ENCODE assay signal across 15 mouse cellular contexts in genomic region chr17:49448570-49449229, GRCm38 (mm10). TPM values are rescaled to one million over a fixed set of nuclear protein-coding genes. Genes with fewer than 3 reads are reported as not detected.
A peak's percentile ranks its signal among the peaks of the same experiment; 100 is the strongest.
DNase-seq lines count a peak whose midpoint lies in the region; ATAC-seq lines count a peak whose summit lies in the region.
"Had no signal": no experiment of that assay in that cellular context is flagged by ENCODE, and none has a peak within 500 bp of the region (broad histone marks: within the 10 kb centered on the region; RNA-seq: fewer than 3 reads in every experiment).

No protein-coding gene starts in this region.

- no peaks in the 10 kb centered on the region for H3K27me3 ChIP-seq in kidney, embryonic 15.5 days
- H3K27me3 ChIP-seq: neural tube, embryonic 13.5 days had no signal

- H3K27ac ChIP-seq in kidney, embryonic 15.5 days: no peak overlapping the region
- H3K27ac ChIP-seq: neural tube, embryonic 13.5 days had no signal

- intact Hi-C loops in heart, postnatal 10 days (cut with DNase I): no loop called here

- H3K36me3 ChIP-seq in kidney, embryonic 15.5 days: peaks cover 26% of the 10 kb centered on the region; the same call in 1 of the 2 replicates

- peak; percentile 24 for DNase-seq in embryo, embryonic 10.5 days (ENCODE audit: low spot score)
- DNase-seq in embryo, embryonic 10 days (ENCODE audit: low spot score): no peak
- no peak for DNase-seq in kidney, adult 18-20 months
- DNase-seq in brain, adult 2 months (ENCODE audit: low read depth, low spot score): peak; percentile 45
- peak; percentile 56 for DNase-seq in heart, postnatal 10 days
- no peak for DNase-seq in right cerebral cortex, postnatal 10 days (ENCODE audit: low spot score in 2 of 2)
- DNase-seq in thymus, postnatal 14 days: no peak
- DNase-seq: liver; lung, postnatal 10 days; midbrain, embryonic 14.5 days; retina, postnatal 1 day had no signal

- no peak overlapping the region for H3K4me3 ChIP-seq in kidney, embryonic 15.5 days (replicated peaks)
- H3K4me3 ChIP-seq: neural tube, embryonic 13.5 days had no signal

- no peak overlapping the region for H3K4me2 ChIP-seq in kidney, embryonic 15.5 days
- H3K4me2 ChIP-seq: neural tube, embryonic 13.5 days had no signal

- no peaks in the 10 kb centered on the region for H3K9me3 ChIP-seq in kidney, embryonic 15.5 days (replicated peaks)
- H3K9me3 ChIP-seq: G1E; neural tube, embryonic 13.5 days had no signal

- peak; percentile 59 for ATAC-seq in kidney, embryonic 15.5 days (replicated peaks; ENCODE audit: low FRiP score)
- ATAC-seq: inflammation-experienced regulatory T-cells, adult 6 months had no signal

- no peak overlapping the region for H3K9ac ChIP-seq in kidney, embryonic 15.5 days
- H3K9ac ChIP-seq: neural tube, embryonic 13.5 days had no signal

- H3K4me1 ChIP-seq in kidney, embryonic 15.5 days: peaks cover 24% of the 10 kb centered on the region
- H3K4me1 ChIP-seq: neural tube, embryonic 13.5 days had no signal

- WGBS in kidney, embryonic 15.5 days: 50% methylated on average over 9 of the region's 9 CpGs

RNA-seq across cellular contexts. Expression of gene Mocs1, which starts 20.5 kb away (rescaled TPM):
- polyA plus RNA-seq in kidney, embryonic 15.5 days (2015; fragmentation: Nextera tagmentation; extraction: Ambion mirVana): 8.4 and 8.9 TPM in 2 replicates
- total RNA-seq in heart, postnatal 10 days (2021): 10 to 100 TPM; 23.9 to 25.3 TPM

Comparison
In these comparisons a context has a peak if more than half of its experiments do, and no peak if none do; other contexts are left out.
1. DNase-seq: peak in embryo, embryonic 10.5 days (single experiment), brain, adult 2 months (single experiment) and heart, postnatal 10 days (2 of 2); none in embryo, embryonic 10 days (single experiment), kidney, adult 18-20 months (single experiment), right cerebral cortex, postnatal 10 days (0 of 2) and thymus, postnatal 14 days (single experiment).